Mouse (Mus musculus) testis, adult 2 months (tissue): ENCODE measurements at regions not wholly inside any gene's neighbourhood (a gene's known extent, or its start where the extent isn't known, plus 50 kb on each side); places are given as distances from the start of the nearest gene placed in this dataset.

Experiments used
- H3K27ac ChIP-seq: fragments of 200-500 bp; 2 replicates; pipeline ENCODE4 v1.5.1; 2012; ENCODE audit warnings: low read depth, low read length; ENCODE audit not compliant: control insufficient read depth, insufficient read depth
- H3K27me3 ChIP-seq: fragments of 200-500 bp; 2 replicates; pipeline ENCODE4 v1.6.1; 2012; ENCODE audit warnings: mild to moderate bottlenecking, low read length, moderate library complexity; ENCODE audit not compliant: control insufficient read depth, insufficient read depth
- H3K36me3 ChIP-seq: fragments of 200-500 bp; 2 replicates; pipeline ENCODE4 v1.6.1; 2012; ENCODE audit warnings: mild to moderate bottlenecking, low read length; ENCODE audit not compliant: control insufficient read depth, insufficient read depth
- H3K4me1 ChIP-seq: fragments of 200-500 bp; 2 replicates; pipeline ENCODE4 v1.6.1; 2012; ENCODE audit warnings: low read length; ENCODE audit not compliant: control insufficient read depth, insufficient read depth
- H3K4me3 ChIP-seq: fragments of 200-500 bp; 2 replicates; pipeline ENCODE4 v1.5.1; 2012; ENCODE audit warnings: low read depth, mild to moderate bottlenecking, low read length, moderate library complexity, mixed read lengths; ENCODE audit not compliant: control insufficient read depth
- CTCF ChIP-seq: fragments of 200-500 bp; IDR thresholded peaks from 2 replicates; pipeline ENCODE4 v1.5.1; 2012; ENCODE audit warnings: low read depth, mild to moderate bottlenecking, inconsistent platforms, low read length, moderate library complexity; ENCODE audit not compliant: control insufficient read depth, insufficient read depth, insufficient replicate concordance
- POLR2A ChIP-seq: fragments of 200-500 bp; IDR thresholded peaks from 2 replicates; pipeline ENCODE4 v1.6.1; 2012; ENCODE audit warnings: low read depth, mild to moderate bottlenecking, inconsistent platforms, low read length, moderate library complexity; ENCODE audit not compliant: control insufficient read depth

GRCm38 (mm10) chr4:3090742-3091141 lies 76.4 kb upstream of the Vmn1r2 start:
- Histone ChIP-seq H3K4me1 (no peaks in the 10 kb centered on the region), H3K36me3 (no peaks in the 10 kb centered on the region), H3K27ac (no peak overlapping the region), H3K27me3 (no peaks in the 10 kb centered on the region), H3K4me3 (no peak overlapping the region)
- no peak for TF ChIP-seq POLR2A
- no peak for TF ChIP-seq CTCF
